Mouse (Mus musculus): ENCODE data around the gene Gpr132.
A peak's percentile ranks its signal among the peaks of the same experiment; 100 is the strongest.
"Not testable (repeated sequence)": the region's sequence is repeated elsewhere in the genome, so short reads cannot be mapped to it uniquely, and the experiment has no call there.

Gene Gpr132

GRCm38 (mm10) chr12:112820401-112820999, 47.5 kb downstream of the Gpr132 start:
- no peak for DNase-seq (ENCODE audit: low spot score)

GRCm38 (mm10) chr12:112819057-112819662, 48.9 kb downstream of the Gpr132 start:
- no peak for DNase-seq (ENCODE audit: low spot score)

- DNase-seq (ENCODE audit: low spot score) = not testable (repeated sequence)
Measured at GRCm38 (mm10) chr12:112816866-112817265, 51.2 kb downstream of the Gpr132 start.

- DNase-seq (ENCODE audit: low spot score) = no peak
Measured at GRCm38 (mm10) chr12:112816294-112816693, 51.7 kb downstream of the Gpr132 start.

GRCm38 (mm10) chr12:112814682-112815470, 53.2 kb downstream of the Gpr132 start:
- DNase-seq (ENCODE audit: low spot score) = no peak

- DNase-seq (ENCODE audit: low spot score) = no peak
Measured at GRCm38 (mm10) chr12:112813370-112813769, 54.7 kb downstream of the Gpr132 start.

GRCm38 (mm10) chr12:112810092-112810885, 57.7 kb downstream of the Gpr132 start:
- no peak for DNase-seq (ENCODE audit: low spot score)

DNA sequence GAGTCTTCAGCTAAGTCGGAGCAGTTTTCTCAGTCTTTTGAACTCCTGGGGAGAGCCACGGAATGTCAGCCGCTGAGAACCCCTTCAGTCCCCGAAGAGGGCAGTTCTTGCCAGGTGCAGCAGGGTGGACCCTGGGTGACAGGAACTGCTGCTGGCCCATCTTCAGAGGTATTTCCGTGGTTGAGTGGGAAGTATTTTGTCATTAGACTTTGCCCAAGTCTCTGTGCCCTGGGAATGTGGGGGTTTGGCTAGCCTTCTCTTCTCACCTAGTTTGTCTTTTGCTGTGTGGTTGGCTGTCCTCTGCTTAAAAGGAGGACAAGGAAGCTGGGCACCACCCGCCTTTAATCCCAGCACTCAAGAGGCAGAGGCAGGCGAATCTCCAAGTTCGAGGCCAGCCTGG, 58.4 kb downstream of the Gpr132 start:
- DNase-seq (ENCODE audit: low spot score) = no peak

DNA sequence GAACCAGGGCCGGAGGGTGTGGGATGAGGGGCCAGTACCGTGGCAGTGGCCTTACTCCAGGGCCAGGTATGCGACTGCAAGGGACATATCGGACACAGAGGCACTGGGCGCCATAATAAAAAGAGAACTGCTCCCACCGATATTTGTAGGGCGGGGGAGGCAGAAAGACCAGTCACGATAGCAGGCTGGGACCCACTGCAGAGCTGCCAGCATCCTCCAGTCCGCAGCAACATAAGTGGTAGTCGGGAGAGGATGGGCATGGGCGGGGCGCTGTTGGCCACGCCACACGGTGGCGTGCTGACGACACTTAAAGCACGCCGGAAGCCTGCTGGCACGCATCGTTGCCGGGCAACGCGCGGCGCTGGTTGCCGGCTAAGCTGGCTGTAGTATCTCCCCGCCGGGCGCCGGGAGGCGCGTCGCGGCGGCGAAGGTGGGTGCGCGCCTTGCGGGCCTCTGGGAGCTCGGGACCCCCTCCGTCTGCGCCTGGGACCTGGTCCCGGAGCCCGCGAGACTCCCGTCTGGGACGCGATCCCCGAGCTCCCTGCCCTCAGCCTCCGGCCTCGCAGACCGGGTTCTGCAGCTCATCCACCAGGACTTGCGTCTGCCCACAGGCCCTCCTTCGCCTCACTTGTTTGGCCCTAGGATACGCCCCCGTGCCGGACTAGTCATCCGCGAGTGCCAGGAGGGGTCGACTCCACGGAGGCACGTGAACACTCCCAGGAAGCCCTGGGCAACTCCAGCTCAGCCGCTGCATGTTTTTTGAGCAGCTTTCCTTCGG, 59.3 kb downstream of the Gpr132 start, which contains the start of gene Clba1:
TSS of gene Clba1 (plus strand) at position 351 of the 778 bp plus-strand sequence.
- peak; percentile 84 for DNase-seq (ENCODE audit: low spot score)

DNA sequence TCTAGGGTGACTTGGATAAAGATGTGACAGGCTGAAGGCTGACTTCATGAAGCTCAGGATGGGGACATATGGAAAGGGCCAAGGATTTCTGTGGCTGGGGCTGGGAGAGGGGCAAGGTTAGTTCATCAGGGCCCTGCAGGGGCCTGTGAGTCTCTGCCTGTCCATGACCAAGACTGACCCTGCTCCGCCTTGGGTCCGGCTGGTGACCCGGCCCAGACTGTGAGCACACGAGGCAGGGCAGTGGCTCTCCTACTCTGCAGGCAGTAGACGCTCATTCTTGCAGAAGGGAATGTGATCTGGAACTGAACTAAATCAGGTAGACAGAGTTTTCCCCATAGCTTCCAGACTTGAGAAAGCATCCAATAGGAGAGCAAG, 59.8 kb downstream of the Gpr132 start:
- no peak for DNase-seq (ENCODE audit: low spot score)

GRCm38 (mm10) chr12:112807796-112808195, 60.2 kb downstream of the Gpr132 start:
- DNase-seq (ENCODE audit: low spot score) = no peak

GRCm38 (mm10) chr12:112806044-112806443, 62.0 kb downstream of the Gpr132 start:
- no peak for DNase-seq (ENCODE audit: low spot score)

DNA sequence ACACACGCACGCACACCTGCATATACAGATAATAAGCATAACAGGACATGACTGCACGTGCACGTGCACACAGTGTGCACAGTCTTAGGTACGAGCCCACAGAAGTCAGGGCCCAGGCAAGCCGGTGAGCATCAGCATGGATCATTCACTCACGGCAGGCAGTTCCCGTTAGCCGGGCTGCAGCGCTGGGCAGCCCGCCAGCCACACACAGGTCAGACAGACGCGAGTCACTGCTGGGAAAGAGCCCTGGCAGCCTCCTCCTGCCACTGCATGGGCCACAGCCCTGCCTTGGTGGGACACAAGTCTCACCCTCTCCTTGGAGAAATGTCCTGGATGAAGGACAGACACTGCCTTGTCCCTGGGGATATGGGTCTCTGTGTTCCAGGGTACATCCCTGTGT, 64.0 kb downstream of the Gpr132 start:
- DNase-seq (ENCODE audit: low spot score) = no peak

- no peak for DNase-seq (ENCODE audit: low spot score)
Measured at GRCm38 (mm10) chr12:112802917-112803316, 65.1 kb downstream of the Gpr132 start.

GRCm38 (mm10) chr12:112801864-112802846, 65.9 kb downstream of the Gpr132 start, which contains the start of gene Ahnak2:
TSS of gene Ahnak2 (minus strand) at chr12:112802657.
- DNase-seq (ENCODE audit: low spot score) = peak; percentile 71
